Mouse (Mus musculus) neural tube, embryonic 12.5 days (tissue): ENCODE data around the gene Cenpu. TPM values are rescaled to one million over a fixed set of nuclear protein-coding genes. Genes with fewer than 3 reads are reported as not detected.

ENCODE experiments used
- polyA plus RNA-seq: library from polyadenylated mRNA; unstranded; fragments of >200 nt; fragmentation: Nextera tagmentation; extraction: Ambion mirVana; gene quantifications from 2 replicates; pipeline ENCODE4 v1.2.1, GENCODE M21; 2016

The Cenpu gene
- polyA plus RNA-seq, 1 experiment from 2014 or later: 15.8 TPM

Other genes starting within 250 kb of the Cenpu start
- 14.1 and 14.6 TPM in 2 replicates for gene Acsl1, start 81.0 kb upstream of the Cenpu start, polyA plus RNA-seq
- 9.4 and 10.5 TPM in 2 replicates for gene Primpol, start 65.2 kb downstream of the Cenpu start, polyA plus RNA-seq
- 190 and 208 TPM in 2 replicates for gene Casp3, start 65.3 kb downstream of the Cenpu start, polyA plus RNA-seq
- 11.7 and 14.2 TPM in 2 replicates for gene Irf2, start 187.7 kb downstream of the Cenpu start, polyA plus RNA-seq